Mouse (Mus musculus): ENCODE measurements around the gene Btbd35f4.
"Not testable (repeated sequence)": the region's sequence is repeated elsewhere in the genome, so short reads cannot be mapped to it uniquely, and the experiment has no call there.

GRCm38 (mm10) chrX:4840016-4840415 is 39.7 kb downstream of the Btbd35f4 start:
- not testable (repeated sequence) for TF ChIP-seq CTCF (IDR thresholded peaks at IDR 0.05; ENCODE audit: low read depth, low read length); POLR2A (IDR thresholded peaks at IDR 0.05; ENCODE audit: extremely low read depth, insufficient read depth, low read length)

Data from liver, adult 2 months (tissue).